Mouse (Mus musculus) MN1 (cell line): ENCODE results near the gene Rbbp8nl.
A peak's percentile ranks its signal among the peaks of the same experiment; 100 is the strongest.

ENCODE experiments used
- DNase-seq: peaks from one replicate; pipeline ENCODE4 v3.0.0-alpha.2; 2016; ENCODE audit warnings: low spot score

Rbbp8nl gene

GRCm38 (mm10) chr2:180229129-180229528, 60.5 kb downstream of the Rbbp8nl start:
- no peak for DNase-seq

- DNase-seq = peak; percentile 90
Observed at GRCm38 (mm10) chr2:180228592-180228991, 61.1 kb downstream of the Rbbp8nl start.

- peak; percentile 43 for DNase-seq
Observed at GRCm38 (mm10) chr2:180228060-180228458, 61.6 kb downstream of the Rbbp8nl start.
